Mouse (Mus musculus): ENCODE results near the gene Cyfip2.

Cyfip2 gene

GRCm38 (mm10) chr11:46236976-46237375, 75.7 kb downstream of the Cyfip2 start:
- peak; percentile 65 to 90 for DNase-seq (ENCODE audit: low spot score in 2 of 2)

- no peak for DNase-seq (ENCODE audit: low spot score in 2 of 2)
These were observed 77.3 kb downstream of the Cyfip2 start, which contains the start of gene Fndc9 for GRCm38 (mm10) chr11:46235334-46235733. Gene Fndc9 (plus strand): TSS chr11:46235531.

- no peak for DNase-seq (ENCODE audit: low spot score in 2 of 2)
These were observed 78.7 kb downstream of the Cyfip2 start for GRCm38 (mm10) chr11:46233966-46234365.

GRCm38 (mm10) chr11:46232803-46233202, 79.9 kb downstream of the Cyfip2 start:
- DNase-seq (ENCODE audit: low spot score in 2 of 2) = no peak

GRCm38 (mm10) chr11:46230184-46230583, 82.5 kb downstream of the Cyfip2 start:
- DNase-seq (ENCODE audit: low spot score in 2 of 2) = no peak

GRCm38 (mm10) chr11:46225345-46225744, 87.3 kb downstream of the Cyfip2 start:
- DNase-seq (ENCODE audit: low spot score in 2 of 2) = no peak

GRCm38 (mm10) chr11:46223575-46223974, 89.1 kb downstream of the Cyfip2 start:
- DNase-seq (ENCODE audit: low spot score in 2 of 2) = no peak

- no peak for DNase-seq (ENCODE audit: low spot score in 2 of 2)
These were observed 92.4 kb downstream of the Cyfip2 start for GRCm38 (mm10) chr11:46220211-46220610.

- no peak for DNase-seq (ENCODE audit: low spot score in 2 of 2)
These were observed 93.3 kb downstream of the Cyfip2 start for GRCm38 (mm10) chr11:46219380-46219779.

GRCm38 (mm10) chr11:46218584-46218983, 94.1 kb downstream of the Cyfip2 start:
- no peak for DNase-seq (ENCODE audit: low spot score in 2 of 2)

- DNase-seq (ENCODE audit: low spot score in 2 of 2) = no peak
These were observed 95.0 kb downstream of the Cyfip2 start for GRCm38 (mm10) chr11:46217686-46218085.

- DNase-seq (ENCODE audit: low spot score in 2 of 2) = peak; percentile 42 to 77
These were observed 96.0 kb downstream of the Cyfip2 start for GRCm38 (mm10) chr11:46216669-46217068.

- peak; percentile 15 to 57 for DNase-seq (ENCODE audit: low spot score in 2 of 2)
These were observed 97.3 kb downstream of the Cyfip2 start for GRCm38 (mm10) chr11:46215354-46215753.

GRCm38 (mm10) chr11:46214368-46215230, 98.1 kb downstream of the Cyfip2 start:
- no peak for DNase-seq (ENCODE audit: low spot score in 2 of 2)

GRCm38 (mm10) chr11:46213844-46214243, 98.8 kb downstream of the Cyfip2 start:
- DNase-seq (ENCODE audit: low spot score in 2 of 2) = no peak

GRCm38 (mm10) chr11:46211858-46212257, 100.8 kb downstream of the Cyfip2 start:
- DNase-seq (ENCODE audit: low spot score in 2 of 2) = no peak

- DNase-seq (ENCODE audit: low spot score in 2 of 2) = no peak
These were observed 102.8 kb downstream of the Cyfip2 start for GRCm38 (mm10) chr11:46209884-46210283.

- no peak for DNase-seq (ENCODE audit: low spot score in 2 of 2)
These were observed 106.8 kb downstream of the Cyfip2 start for GRCm38 (mm10) chr11:46205639-46206409.

GRCm38 (mm10) chr11:46204841-46205240, 107.8 kb downstream of the Cyfip2 start:
- DNase-seq (ENCODE audit: low spot score in 2 of 2) = no peak

- no peak for DNase-seq (ENCODE audit: low spot score in 2 of 2)
These were observed 110.1 kb downstream of the Cyfip2 start for GRCm38 (mm10) chr11:46202547-46202887.

GRCm38 (mm10) chr11:46201636-46202546, 110.8 kb downstream of the Cyfip2 start:
- DNase-seq (ENCODE audit: low spot score in 2 of 2) = no peak

- no peak for DNase-seq (ENCODE audit: low spot score in 2 of 2)
These were observed 112.0 kb downstream of the Cyfip2 start for GRCm38 (mm10) chr11:46200664-46201063.

Data from spleen, postnatal 10 days (tissue).